Mouse (Mus musculus): ENCODE data around the gene Gm20696.

The Gm20696 gene

DNA sequence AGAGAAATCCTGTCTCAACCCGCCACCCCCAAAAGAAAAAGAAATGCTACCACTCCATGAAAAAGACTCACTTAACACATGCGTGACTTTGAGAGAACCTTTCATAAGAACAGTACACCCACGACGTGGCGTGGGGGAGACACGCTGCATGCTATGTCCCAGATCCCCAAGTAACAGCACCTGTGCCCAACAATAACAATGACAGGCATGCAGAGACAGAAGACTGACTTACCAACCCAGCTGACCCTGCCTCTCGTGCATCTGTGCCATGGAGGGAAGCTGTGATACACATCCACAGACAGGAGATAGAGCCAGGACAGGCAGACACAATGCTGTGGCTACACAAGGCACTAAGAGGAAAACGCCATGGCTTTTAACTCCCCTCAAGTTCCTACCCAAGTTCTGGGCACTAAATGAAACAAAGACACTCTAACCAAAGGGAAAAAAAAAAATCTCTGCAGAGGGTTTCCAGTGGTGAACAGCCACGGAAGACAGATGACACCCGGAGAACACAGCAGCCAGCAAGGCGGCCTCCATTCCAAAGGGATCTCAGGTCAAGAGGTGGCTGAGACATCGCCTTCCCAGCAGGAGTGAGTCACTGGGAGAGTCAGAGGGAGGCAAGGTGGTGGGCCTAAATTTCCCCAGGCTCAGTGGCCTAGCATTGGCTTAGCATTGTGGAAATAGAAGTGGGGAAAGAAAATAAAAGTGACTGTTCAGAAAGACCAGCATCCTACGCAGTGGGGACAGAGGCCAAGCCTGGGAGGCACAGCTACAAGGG lies 187.5 kb downstream of the Gm20696 start:
- DNase-seq, result no peak

DNA sequence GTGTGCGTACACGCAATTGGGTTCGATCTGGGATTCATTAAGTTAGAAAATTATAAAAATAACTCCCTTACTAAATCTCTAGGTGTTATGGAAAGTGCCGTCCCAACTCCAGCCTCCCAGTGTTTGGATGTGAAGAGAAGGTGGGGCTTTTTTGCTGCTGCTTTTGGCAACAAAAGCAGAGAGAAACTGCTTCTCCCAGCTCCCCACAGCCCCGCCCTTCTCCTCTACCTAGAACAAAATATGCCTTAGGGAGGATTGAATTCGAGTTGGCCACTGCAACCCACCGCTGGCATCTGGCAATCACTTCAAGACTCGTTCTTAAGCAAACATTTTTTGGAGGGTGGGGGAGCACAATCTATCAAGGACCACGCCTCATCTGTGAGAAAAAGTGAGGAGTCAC lies 191.6 kb downstream of the Gm20696 start:
- no peak for DNase-seq

- DNase-seq, result no peak
Observed at GRCm38 (mm10) chr6:99470906-99471305, 195.7 kb downstream of the Gm20696 start.

GRCm38 (mm10) chr6:99469134-99469834 lies 197.3 kb downstream of the Gm20696 start:
- no peak for DNase-seq

DNA sequence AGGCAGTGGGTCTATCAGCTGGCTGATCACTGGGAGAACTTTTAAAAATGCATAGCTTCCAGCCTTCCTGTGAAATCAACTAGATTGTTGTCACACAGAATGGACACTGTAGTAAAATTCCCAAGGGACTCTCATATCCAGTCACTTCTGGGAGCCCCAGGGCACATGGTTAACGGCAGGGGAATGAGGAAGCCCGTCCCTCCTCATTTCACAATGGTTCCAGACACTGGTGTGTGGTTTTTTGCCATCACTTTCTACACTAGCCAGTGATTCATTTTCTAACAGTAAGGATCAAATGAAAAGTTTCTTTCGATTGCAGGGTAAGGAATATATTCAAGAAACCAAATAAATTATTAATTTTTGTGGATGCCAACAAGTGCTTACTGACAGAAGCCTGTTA lies 198.8 kb downstream of the Gm20696 start:
- DNase-seq, result no peak

DNA sequence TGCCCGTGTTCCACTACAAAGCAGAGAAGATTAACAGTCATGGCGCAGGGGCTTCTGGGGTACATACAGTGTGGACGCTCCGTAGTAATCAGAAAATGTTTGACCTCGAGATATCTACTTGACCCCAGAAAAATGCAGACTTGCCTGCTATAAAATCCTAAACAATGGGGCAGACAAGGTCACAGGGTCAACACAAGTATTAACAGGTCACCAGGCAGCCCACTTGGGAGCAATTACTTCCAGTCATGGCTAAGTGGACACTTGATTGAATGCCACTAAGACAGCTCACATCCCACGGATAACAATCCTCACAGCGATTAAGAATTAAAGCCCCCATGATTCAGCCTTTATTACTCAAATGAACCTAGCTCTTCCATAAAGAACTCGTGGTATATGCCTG lies 199.5 kb downstream of the Gm20696 start:
- DNase-seq, result no peak

DNA sequence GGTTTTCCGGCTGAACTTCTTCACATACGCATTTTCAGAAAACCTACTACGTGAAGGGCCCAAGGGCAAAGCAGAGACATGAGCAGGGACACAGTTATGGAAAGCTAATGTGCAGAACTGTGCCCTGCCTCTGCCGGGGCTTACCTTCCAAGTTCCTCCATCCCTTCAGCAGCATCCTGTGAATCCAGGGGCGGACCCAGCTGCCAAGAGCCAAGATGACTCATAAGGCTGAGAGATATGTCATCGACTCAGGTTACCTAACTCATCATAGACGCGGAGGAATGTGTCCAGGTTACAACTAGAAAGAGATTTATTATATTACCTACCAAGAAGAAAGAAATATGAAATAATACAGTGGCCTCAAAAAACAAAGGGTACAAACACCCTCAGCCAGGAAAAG lies 200.2 kb downstream of the Gm20696 start:
- no peak for DNase-seq

- no peak for DNase-seq
Observed at GRCm38 (mm10) chr6:99464449-99464848, 202.1 kb downstream of the Gm20696 start.

- no peak for DNase-seq
Observed at GRCm38 (mm10) chr6:99463906-99464305, 202.7 kb downstream of the Gm20696 start.

GRCm38 (mm10) chr6:99458775-99459174 lies 207.8 kb downstream of the Gm20696 start:
- no peak for DNase-seq

DNA sequence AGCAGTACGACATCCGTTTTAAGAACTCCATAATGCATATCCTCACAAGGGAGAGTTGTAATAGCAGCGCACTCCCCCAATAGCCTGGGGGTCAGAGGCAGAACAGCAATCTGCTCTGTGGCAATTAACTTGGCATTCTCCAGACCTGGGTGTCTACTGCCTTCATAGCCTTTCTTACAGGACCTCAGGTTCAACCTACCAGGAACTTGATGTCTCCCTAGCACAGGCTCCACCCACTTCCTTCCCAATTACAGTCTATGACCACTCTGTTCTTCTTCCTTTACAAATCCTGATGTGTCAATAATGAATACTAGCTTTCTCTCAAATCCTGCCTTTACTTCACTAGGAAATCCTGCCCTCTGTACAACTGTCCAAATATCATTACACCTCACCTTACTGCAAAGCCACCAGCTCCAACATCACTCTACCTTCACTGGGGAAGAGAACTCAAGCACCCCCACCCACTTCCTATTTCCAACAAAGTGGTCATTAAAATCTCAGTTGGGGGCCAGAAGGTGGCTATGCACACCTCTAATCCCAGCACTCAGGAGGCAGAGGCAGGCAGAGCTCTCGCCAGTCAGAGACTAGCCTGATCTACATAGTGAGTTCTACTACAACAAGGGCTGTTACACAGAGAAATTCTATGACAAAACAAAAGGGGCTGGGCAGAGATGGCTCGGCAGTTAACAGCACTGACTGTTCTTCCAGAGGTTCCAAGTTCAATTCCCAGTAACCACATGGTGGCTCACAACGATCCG lies 212.7 kb downstream of the Gm20696 start:
- DNase-seq, result no peak

DNA sequence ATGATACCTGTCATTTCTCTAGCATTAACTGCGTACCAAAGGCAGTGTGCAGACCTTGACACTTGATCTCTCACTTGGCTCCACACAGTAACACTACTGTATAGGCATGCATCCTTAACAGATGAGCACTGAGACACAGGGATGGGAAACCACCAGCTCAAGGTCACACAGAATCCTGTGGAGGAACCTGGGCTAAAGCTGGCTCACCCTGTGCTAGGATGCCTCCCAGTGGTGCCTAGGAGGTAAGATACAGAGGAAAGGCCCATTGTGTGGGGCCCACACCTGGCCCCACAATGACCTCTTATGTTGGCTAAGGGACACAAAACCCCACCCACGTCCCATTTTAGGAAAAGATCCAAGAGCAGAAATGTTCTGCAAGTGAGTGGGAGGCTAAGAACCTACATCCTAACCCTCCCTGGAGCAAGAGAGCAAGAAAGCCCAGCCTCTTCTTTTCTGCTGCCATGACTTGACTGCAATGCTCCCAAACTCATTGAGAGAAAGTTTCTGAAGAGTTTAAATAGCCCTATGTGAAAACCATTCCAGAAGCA lies 213.9 kb downstream of the Gm20696 start:
- peak; percentile 23 to 34 for DNase-seq

DNA sequence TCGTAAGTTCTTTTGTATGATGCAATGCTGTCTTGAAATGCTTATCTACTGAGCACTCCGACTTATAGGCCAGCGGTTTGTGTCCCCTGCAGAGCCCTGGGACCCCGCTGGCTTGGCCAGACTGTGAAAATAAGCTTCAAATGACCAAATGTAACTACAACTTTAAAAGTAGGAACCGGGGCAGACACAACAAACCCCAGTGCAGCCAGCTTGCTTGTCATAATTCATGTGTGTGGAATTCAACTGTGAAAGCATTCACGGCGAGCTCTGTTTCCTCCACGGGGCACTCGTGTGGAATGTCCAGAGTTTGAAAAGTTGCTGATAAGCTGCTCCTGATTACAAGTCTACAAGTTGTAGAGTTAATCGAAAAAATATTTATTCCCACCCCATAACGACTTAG lies 215.1 kb downstream of the Gm20696 start:
- DNase-seq, result no peak

- no peak for DNase-seq
Observed at GRCm38 (mm10) chr6:99447447-99447846, 219.2 kb downstream of the Gm20696 start.

- no peak for DNase-seq
Observed at GRCm38 (mm10) chr6:99446801-99447415, 219.7 kb downstream of the Gm20696 start.

DNA sequence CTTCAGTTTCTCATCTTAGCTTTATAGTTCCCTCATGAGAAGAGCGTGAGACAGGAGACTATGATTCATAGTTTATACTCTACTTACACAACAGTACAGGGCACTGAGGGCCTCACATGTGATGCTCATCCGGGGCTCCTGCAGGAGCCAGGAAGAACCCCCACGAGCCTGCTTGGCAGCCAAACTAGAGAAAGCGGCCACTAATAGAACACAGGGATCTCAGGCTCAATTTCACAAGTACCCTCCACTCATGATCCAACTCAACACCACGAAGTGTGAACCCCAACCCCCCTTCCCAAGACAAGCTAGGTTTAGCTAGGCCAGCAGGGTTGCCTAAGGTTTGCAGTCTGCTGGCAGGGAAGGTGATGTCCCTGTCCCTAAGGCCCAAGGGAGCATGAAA lies 223.1 kb downstream of the Gm20696 start:
- no peak for DNase-seq

DNA sequence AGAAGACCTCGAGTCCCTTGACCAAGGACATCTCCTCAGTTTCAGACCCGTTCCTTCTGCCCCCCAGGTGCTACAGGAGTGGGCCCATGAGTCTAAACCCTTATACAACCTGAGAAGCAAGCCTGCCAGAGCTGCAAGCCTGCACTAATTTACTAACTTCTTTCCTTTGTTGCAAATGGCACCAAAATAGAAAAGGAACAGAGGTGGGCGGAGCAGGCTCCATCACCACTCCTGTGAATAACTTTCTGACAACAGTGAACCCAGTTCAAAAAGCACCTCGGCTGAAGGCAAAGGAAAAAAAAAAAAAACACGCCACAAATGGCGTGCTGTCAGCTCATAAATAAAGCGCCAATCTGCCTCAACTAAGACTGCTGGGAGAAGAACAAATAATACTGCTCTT lies 225.5 kb downstream of the Gm20696 start:
- DNase-seq, result no peak

- DNase-seq, result no peak
Observed at GRCm38 (mm10) chr6:99440606-99441005, 226.0 kb downstream of the Gm20696 start.

GRCm38 (mm10) chr6:99439878-99440361 lies 226.7 kb downstream of the Gm20696 start:
- peak; percentile 50 to 52 for DNase-seq

DNA sequence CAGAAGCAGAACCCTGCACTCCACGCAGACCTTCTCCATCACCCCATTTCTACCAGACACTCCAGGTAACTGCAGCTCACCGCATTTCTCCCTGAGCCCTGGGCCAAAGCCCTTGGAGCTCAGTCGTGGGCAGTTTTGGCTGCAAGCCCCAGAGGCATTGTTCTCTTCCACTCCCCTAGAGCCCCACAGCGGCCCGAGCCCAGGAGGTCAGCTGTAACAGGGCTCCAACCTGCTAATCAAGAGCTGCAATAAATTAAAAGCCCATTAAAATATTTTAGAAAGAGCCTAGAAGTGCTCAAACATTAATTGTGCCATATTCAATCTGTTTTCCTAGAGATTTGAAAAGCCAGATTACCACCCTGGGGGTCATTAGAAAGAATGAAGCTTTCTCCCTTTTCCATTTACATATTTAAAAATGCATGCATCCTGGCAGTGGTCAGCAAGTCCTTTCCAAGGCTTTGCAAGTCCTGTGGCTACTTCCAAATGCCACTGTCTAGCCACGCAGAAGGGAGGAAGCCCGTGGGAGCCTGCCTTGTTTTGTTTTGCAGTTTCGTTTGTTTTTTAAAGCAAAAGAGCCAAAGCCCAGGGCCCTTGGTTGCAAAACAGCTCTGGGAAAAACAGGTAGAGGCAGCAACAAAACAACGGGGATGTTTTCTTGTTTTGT lies 227.3 kb downstream of the Gm20696 start:
- DNase-seq, result no peak

DNA sequence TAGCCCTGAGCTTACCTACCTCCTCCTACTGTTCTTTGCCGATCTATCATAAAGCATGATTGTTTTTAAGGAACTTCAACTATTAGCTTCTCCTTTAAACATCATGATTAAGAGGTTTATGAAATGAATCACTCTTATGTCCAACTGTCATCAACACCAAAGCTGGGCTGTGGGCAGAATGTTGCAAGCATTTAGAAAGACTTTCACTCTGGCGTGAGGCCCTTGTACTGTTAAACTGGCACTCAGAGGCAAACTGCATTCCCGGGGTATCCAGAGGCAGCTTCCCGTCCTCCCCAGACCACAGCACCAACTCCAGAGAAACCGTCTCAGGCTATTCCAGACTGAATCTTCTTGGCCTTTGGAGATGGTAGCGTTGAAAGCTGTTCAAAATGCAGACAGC lies 230.2 kb downstream of the Gm20696 start:
- DNase-seq, result no peak

DNA sequence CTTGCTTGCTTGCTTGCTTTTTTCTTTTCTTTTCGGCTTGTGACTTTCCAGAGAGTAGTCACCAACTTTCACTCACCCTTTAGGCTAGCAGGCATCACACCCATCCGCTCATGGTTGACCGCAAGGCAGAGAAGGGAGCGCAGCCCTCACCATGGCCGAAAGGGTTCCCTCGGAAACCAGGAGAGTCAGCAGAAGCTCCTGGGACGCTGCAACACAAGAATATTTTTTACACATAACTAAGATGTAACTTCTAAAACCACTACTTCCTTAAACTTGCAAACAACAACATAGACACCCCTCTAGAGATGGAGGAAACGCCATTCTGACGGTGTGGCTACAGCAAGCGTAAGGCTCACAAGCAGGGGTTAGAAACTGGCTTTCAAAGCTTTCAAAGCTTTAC lies 231.5 kb downstream of the Gm20696 start:
- DNase-seq, result peak in 1 of 2 experiments; percentile 31

All from lung, adult 18-20 months (tissue).